Mouse (Mus musculus) kidney, adult 2 months (tissue): ENCODE data around the gene Slc25a26.

Experiments used
- CTCF ChIP-seq: fragments of 200-500 bp; conservative IDR thresholded peaks from 2 replicates; pipeline ENCODE4 v1.5.1; 2011; ENCODE audit warnings: low read depth, mild to moderate bottlenecking, control low read depth, low read length, moderate library complexity, mixed read lengths; ENCODE audit not compliant: insufficient read depth, insufficient read length
- POLR2A ChIP-seq: fragments of 200-500 bp; IDR thresholded peaks from one replicate; pipeline ENCODE4 v1.6.1; 2011; ENCODE audit warnings: low read depth, low read length, control low read depth

GRCm38 (mm10) chr6:94540090-94540489, 40.0 kb downstream of the Slc25a26 start:
- TF ChIP-seq CTCF (no peak), POLR2A (no peak)
